Mouse (Mus musculus): ENCODE data around the gene Gm20388. TPM values are rescaled to one million over a fixed set of nuclear protein-coding genes. Genes with fewer than 3 reads are reported as not detected.

Gm20388 gene
- polyA plus RNA-seq, 1 experiment from 2014 or later: 47.1 TPM

DNA sequence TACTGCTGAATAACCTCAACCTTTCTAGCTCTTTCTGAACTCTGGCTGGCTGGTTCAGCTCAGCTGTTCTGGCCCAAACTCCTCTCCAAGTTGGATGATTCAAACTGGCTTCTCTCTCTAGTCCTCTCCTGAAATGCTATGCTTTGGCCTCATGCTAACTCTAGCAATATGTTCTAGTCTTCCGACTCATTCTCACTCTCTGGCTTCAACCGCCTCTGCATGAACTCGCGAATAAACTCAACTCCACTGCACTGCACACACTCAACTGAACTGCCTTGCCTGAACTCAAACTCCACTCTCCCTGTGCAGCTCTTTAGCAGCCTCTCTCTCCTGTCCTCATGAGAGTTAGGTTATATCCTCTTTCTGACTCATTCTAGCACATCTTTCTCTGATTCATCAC, 3976.5 kb downstream of the Gm20388 start:
- Histone ChIP-seq H3K36me3 (ENCODE audit: inconsistent target) (no peaks in the 10 kb centered on the region), H3K79me2 (ENCODE audit: inconsistent target) (no peaks in the 10 kb centered on the region), H3K27ac (peak overlapping the region; percentile 99), H3K4me3 (ENCODE audit: inconsistent target) (no peak overlapping the region)
- 94% methylated on average over 4 of the region's 4 CpGs for WGBS (ENCODE audit: missing documents)

DNA sequence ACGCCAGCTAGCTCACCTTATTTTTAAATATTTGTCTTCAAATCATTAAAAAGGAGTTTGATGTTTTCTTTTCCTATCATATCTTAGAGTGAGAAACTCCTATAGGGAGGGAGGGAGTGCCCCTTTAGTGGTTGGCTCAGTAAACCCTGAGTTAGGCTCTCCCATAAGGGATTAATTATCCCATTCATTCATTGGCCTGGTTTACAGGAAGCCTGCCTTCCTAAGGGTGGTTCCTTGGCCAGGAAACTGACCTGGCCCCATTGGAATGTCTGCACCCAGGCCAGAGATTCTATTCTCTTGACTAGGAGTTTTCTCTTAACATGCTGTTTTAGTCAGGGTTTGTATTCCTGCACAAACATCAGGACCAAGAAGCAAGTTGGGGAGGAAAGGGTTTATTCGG, 3977.3 kb downstream of the Gm20388 start:
- Histone ChIP-seq H3K79me2 (ENCODE audit: inconsistent target) (no peaks in the 10 kb centered on the region), H3K27ac (peak overlapping the region; percentile 99; the same call in 1 of the 2 replicates), H3K4me3 (ENCODE audit: inconsistent target) (no peak overlapping the region), H3K36me3 (ENCODE audit: inconsistent target) (no peaks in the 10 kb centered on the region)
- 79% methylated on average over 2 of the region's 2 CpGs for WGBS (ENCODE audit: missing documents)

DNA sequence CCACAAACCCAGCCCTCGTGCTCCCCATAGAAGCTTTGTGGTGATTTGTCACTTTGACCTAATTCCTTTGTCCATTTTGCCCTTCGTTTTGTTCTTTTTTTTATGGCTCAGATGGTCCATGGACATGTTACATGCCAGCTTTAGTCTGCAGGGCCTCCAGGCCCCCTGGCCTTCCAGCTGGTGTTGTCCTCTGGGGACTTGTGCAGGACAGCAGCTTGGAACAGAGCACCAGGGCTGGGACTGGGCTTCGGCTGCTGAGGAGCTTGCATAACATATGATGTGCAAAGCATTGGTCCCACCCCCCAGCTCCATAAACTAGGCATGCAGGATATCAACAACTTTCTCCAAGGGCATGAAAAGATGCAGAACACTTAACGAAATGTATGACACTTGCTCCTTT, 3979.2 kb downstream of the Gm20388 start:
- Histone ChIP-seq H3K36me3 (ENCODE audit: inconsistent target) (no peaks in the 10 kb centered on the region), H3K79me2 (ENCODE audit: inconsistent target) (no peaks in the 10 kb centered on the region), H3K4me3 (ENCODE audit: inconsistent target) (no peak overlapping the region), H3K27ac (no peak overlapping the region)
- WGBS (ENCODE audit: missing documents): 77% methylated on average over 4 of the region's 4 CpGs

DNA sequence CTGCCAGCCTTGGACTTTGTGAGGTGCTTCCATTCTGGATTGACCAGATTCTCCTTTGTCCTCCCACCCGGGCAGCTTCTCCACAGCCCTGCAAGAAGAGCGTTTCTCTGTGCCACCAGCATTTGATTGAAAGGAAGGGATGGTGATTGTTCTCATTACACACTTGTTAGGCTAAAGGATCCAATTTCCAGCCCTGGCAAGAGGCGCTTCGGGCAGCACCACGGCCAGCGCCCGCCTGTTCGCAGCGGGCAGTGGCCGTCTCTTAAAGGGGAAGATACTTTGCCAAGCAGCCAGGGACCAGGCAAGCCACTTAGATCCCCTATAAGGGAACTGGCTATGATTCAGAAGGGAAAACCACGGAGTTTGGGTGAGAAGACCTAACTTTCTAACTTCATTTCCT, 3980.6 kb downstream of the Gm20388 start:
- Histone ChIP-seq H3K79me2 (ENCODE audit: inconsistent target) (no peaks in the 10 kb centered on the region), H3K4me3 (ENCODE audit: inconsistent target) (no peak overlapping the region), H3K27ac (no peak overlapping the region), H3K36me3 (ENCODE audit: inconsistent target) (no peaks in the 10 kb centered on the region)
- 2% methylated on average over 11 of the region's 11 CpGs for WGBS (ENCODE audit: missing documents)

DNA sequence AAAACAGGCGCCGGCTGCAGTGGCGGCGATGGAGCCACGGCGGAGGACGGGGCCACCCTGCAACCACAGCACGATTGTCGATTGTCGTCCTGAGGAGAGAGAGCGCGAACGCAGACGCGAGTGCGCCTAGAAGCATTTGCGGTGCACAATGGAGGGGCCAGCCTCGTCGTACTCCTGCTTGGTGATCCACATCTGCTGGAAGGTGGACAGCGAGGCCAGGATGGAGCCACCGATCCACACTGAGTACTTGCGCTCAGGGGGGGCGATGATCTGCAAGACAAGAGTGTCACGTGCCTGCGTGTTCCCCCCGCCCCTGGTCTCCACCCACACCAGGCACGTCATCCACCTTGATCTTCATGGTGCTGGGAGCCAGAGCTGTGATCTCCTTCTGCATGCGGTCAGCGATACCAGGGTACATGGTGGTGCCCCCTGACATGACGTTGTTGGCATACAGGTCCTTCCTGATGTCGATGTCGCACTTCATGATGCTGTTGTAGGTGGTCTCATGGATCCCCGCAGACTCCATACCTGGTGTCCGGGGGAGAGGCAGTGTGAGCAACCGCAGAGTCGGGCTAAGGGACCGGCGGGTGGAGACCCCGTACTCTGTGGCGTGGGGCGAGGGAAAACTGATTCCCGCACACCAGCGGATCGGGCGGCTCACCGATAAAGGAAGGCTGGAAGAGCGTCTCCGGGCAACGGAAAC, 3981.4 kb downstream of the Gm20388 start:
- WGBS (ENCODE audit: missing documents): 9% methylated on average over 49 of the region's 49 CpGs
- Histone ChIP-seq H3K4me3 (ENCODE audit: inconsistent target) (no peak overlapping the region), H3K36me3 (ENCODE audit: inconsistent target) (no peaks in the 10 kb centered on the region), H3K79me2 (ENCODE audit: inconsistent target) (no peaks in the 10 kb centered on the region), H3K27ac (no peak overlapping the region)

DNA sequence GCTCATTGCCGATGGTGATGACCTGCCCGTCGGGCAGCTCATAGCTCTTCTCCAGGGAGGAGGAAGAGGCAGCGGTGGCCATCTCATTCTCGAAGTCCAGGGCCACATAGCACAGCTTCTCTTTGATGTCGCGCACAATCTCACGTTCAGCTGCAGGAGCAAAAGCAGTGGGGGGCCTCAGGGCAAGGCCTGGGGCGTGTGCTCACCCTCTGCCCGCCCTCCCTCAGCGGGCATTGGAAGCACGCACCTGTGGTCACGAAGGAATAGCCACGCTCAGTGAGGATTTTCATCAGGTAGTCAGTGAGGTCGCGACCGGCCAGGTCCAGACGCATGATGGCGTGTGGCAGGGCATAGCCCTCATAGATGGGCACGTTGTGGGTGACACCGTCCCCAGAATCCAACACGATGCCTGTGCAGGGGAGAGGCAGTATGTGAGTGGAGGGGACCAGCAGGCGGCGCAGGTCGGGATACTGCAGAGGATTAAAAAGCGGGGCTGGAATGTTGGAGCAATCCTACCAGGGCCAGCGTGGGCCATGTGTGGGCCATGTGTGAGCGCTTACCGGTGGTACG, 3982.0 kb downstream of the Gm20388 start:
- no peaks in the 10 kb centered on the region for H3K79me2 ChIP-seq (ENCODE audit: inconsistent target)
- H3K27ac ChIP-seq: no peak overlapping the region
- WGBS (ENCODE audit: missing documents): 28% methylated on average over 29 of the region's 30 CpGs
- no peak overlapping the region for H3K4me3 ChIP-seq (ENCODE audit: inconsistent target)
- H3K36me3 ChIP-seq (ENCODE audit: inconsistent target): no peaks in the 10 kb centered on the region

DNA sequence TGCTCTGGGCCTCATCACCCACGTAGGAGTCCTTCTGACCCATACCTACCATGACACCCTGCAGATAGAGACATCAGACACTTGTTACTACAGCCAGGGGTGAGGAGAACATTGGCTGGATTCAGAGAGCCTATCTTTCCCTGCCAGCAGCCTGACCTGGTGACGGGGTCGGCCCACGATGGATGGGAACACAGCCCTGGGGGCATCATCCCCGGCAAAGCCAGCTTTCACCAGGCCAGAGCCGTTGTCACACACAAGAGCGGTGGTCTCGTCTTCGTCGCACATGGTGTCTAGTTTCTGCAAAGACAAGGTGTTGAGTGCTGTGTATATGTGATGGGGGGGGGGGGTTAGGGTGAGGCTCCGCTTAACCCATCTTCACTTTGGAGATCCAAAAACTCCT, 3982.8 kb downstream of the Gm20388 start:
- H3K27ac ChIP-seq: no peak overlapping the region
- no peaks in the 10 kb centered on the region for H3K79me2 ChIP-seq (ENCODE audit: inconsistent target)
- H3K4me3 ChIP-seq (ENCODE audit: inconsistent target): no peak overlapping the region
- no peaks in the 10 kb centered on the region for H3K36me3 ChIP-seq (ENCODE audit: inconsistent target)
- 87% methylated on average over 7 of the region's 11 CpGs for WGBS (ENCODE audit: missing documents)

DNA sequence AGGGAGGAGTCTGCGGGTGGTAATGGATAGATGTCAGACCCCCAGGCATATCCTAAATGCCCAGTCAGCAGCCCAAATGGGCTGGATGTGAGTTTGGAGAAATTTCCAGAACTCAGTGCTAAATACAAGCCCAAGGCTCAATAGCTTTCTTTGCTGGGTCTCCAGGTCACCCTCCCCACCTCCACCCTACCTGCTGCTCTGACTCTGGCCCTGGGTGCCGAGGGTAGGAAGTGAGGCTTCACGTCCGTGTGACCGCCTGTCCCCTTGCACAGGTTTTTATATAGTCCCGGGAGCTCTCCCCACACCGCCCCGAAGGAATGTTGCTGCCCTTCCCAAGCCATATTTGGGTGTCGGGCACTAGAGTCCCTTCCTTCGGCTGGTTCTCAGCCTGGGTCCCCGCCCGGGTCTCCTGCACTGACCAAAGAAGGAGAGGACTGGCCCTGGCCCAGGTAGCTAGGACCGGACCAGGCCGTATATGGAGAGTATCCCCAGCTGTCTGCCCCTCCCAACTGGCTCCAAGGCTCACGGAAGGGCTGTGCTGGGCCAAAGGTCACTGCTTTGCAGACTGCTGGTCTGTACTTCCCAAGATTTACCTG, 3984.0 kb downstream of the Gm20388 start, which contains the start of gene Acta1:
Gene Acta1 (minus strand): TSS at position 250 of the 596 bp plus-strand sequence.
- WGBS (ENCODE audit: missing documents): 36% methylated on average over 14 of the region's 15 CpGs
- Histone ChIP-seq H3K36me3 (ENCODE audit: inconsistent target) (no peaks in the 10 kb centered on the region), H3K27ac (no peak within 1 kb of the TSS), H3K79me2 (ENCODE audit: inconsistent target) (no peaks in the 10 kb centered on the region), H3K4me3 (ENCODE audit: inconsistent target) (no peak within 1 kb of the TSS)

DNA sequence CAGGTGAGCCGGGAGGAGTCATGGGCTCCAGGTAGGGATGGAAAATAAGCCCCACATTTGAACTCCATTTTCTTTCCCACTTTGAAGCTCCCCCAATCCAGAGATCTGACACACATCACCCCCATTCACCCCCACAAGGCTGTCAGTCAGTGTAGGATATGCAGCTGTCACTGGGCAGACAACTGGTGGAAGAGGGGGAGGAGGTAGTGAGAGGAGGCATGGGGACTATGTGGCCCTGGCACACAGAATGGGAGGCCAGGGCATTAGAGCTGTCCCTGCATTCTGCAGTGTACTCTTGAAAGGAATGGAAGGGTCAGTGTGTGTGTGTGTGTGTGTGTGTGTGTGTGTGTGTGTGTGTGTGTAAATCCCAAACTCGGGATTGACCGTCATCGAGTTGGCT, 3984.6 kb downstream of the Gm20388 start:
- WGBS (ENCODE audit: missing documents): 88% methylated on average over 4 of the region's 4 CpGs
- Histone ChIP-seq H3K4me3 (ENCODE audit: inconsistent target) (no peak overlapping the region), H3K79me2 (ENCODE audit: inconsistent target) (no peaks in the 10 kb centered on the region), H3K36me3 (ENCODE audit: inconsistent target) (no peaks in the 10 kb centered on the region), H3K27ac (no peak overlapping the region)

DNA sequence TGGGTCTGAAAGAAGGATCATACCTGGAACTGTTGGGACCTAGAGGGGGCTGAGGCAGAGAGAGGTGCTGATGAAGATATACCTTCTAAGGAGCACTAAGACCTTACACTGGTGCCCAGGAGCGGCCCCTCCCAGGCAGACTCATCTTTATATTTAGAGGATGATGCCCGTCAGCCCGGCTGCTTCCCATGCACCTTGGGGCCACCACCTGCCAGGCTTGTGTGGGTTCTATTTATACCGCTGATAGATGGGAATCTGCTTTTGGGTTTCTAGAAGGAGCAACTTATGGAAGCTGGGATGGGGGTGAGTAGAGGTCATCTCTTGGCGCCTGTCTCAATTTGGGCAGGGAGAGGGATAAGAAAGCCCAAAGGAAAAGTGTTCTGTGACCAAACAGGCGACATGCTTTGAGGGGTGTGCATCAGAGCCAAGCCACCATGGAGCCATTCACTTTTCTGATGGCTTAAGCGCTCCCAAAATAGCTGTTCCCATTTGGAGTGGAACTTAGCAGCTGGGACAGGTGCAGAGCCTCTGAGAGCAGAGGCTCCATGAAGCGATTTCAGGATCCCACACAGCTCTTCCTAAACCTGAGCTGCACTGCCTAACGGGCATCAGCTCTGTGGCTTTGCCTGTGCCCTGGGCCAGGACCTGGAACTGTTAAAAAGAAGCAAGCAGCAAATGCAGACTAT, 3985.2 kb downstream of the Gm20388 start:
- no peaks in the 10 kb centered on the region for H3K79me2 ChIP-seq (ENCODE audit: inconsistent target)
- WGBS (ENCODE audit: missing documents): 70% methylated on average over 9 of the region's 9 CpGs
- H3K4me3 ChIP-seq (ENCODE audit: inconsistent target): no peak overlapping the region
- H3K27ac ChIP-seq: no peak overlapping the region
- no peaks in the 10 kb centered on the region for H3K36me3 ChIP-seq (ENCODE audit: inconsistent target)

DNA sequence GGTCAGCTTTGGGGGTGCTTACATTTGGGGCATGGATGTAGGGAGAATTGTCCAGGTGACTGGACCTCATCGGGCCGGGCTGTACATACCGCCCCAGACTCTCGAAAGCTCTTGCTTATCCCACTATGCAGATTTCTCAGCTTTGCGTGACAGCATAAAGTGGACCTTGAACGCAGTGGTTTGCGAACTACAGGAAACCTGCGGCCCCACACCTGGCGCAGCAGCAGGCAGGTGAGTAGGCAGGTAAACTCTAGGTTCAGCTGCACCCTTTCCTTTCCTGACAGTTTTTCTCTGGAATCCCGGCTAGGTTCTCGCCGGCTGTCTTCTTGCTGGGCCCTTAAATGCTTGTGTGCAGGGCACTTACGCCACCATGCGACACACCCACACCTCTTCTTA, 3985.7 kb downstream of the Gm20388 start:
- no peaks in the 10 kb centered on the region for H3K36me3 ChIP-seq (ENCODE audit: inconsistent target)
- H3K4me3 ChIP-seq (ENCODE audit: inconsistent target): no peak overlapping the region
- H3K79me2 ChIP-seq (ENCODE audit: inconsistent target): no peaks in the 10 kb centered on the region
- WGBS (ENCODE audit: missing documents): 70% methylated on average over 14 of the region's 14 CpGs
- no peak overlapping the region for H3K27ac ChIP-seq

DNA sequence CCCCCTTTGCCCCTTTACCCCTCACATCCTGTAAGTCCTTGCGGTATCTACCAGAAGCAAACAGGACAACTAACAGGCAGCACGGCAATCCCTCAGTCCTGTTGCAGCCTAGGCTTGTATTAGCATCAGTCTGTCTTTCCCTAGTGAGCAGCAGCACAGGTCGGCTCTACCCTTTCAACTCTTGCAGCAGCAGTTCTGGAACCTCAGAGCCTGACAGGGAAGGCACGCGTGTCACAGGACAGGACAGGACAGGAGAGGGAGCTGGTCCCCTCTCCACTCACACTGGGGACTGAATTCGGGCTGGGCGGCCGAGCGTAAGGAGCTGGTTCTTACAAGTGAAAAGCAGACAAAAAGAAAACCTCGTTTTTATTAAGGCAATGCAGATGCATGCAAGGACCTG, 3986.1 kb downstream of the Gm20388 start:
- WGBS (ENCODE audit: missing documents): 69% methylated on average over 9 of the region's 10 CpGs
- Histone ChIP-seq H3K79me2 (ENCODE audit: inconsistent target) (no peaks in the 10 kb centered on the region), H3K4me3 (ENCODE audit: inconsistent target) (no peak overlapping the region), H3K27ac (no peak overlapping the region), H3K36me3 (ENCODE audit: inconsistent target) (peaks cover 3% of the 10 kb centered on the region; the same call in 1 of the 2 replicates)

DNA sequence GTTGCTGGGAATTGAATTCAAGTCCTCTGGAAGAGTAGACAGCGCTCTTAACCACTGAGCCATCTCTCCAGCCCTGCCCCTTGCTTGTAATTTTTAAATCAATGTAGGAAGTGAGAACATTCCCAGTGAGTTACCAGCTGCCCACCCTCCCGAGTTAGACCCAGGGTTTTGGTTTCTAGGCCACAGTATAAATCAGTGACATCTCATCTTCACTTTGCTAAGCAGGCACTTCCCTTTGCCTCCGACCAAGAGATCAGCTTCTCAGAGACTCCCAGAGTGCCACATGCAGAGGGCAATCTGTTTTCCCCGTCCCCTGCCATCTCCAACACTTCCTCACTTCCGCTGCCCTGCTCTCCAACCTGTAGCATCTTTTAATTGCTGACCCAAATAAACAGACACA, 3987.9 kb downstream of the Gm20388 start:
- Histone ChIP-seq H3K36me3 (ENCODE audit: inconsistent target) (peaks cover 12% of the 10 kb centered on the region; the same call in 1 of the 2 replicates), H3K79me2 (ENCODE audit: inconsistent target) (no peaks in the 10 kb centered on the region), H3K4me3 (ENCODE audit: inconsistent target) (no peak overlapping the region), H3K27ac (no peak overlapping the region)
- WGBS (ENCODE audit: missing documents): 90% methylated on average over 5 of the region's 5 CpGs

DNA sequence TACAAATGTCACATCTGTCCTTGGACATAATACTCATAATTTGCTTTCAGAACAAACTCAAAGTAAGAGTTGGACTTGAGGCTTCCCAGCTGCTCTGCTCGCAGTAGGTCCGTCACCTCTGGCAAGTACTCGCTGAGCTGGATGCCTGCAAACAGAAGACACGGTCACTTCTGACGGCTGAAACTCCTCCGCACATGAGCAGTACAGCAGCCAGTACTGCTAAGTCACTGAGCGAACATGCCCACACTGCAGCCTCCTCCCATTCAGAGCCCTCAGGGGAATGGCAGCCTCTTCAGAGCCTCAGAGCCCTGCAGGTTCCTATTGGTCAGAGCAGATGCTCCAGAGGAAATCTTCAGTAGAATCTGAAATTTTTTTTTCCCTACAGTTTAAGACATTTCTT, 3988.7 kb downstream of the Gm20388 start:
- Histone ChIP-seq H3K4me3 (ENCODE audit: inconsistent target) (no peak overlapping the region), H3K79me2 (ENCODE audit: inconsistent target) (no peaks in the 10 kb centered on the region), H3K36me3 (ENCODE audit: inconsistent target) (peaks cover 20% of the 10 kb centered on the region; the same call in 1 of the 2 replicates), H3K27ac (no peak overlapping the region)
- 95% methylated on average over 7 of the region's 7 CpGs for WGBS (ENCODE audit: missing documents)

DNA sequence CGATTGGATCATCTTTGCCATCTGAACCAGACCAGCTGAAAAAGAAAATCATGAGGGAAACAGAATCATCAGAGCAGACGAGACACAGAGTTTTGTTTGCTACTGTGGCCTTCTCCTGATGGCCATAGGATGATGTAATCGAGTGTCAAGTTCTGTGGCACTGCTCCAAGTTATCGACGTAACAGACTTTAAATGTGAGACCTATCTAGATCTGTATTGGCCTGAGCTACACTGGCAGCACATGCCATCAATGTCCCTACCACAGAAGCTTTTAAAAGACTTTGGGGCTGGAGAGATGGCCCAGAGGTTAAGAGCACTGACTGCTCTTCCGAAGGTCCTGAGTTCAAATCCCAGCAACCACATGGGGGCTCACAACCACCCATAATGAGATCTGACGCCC, 3992.0 kb downstream of the Gm20388 start:
- H3K79me2 ChIP-seq (ENCODE audit: inconsistent target): no peaks in the 10 kb centered on the region
- H3K4me3 ChIP-seq (ENCODE audit: inconsistent target): no peak overlapping the region
- H3K36me3 ChIP-seq (ENCODE audit: inconsistent target): peaks cover 30% of the 10 kb centered on the region; the same call in 1 of the 2 replicates
- no peak overlapping the region for H3K27ac ChIP-seq
- WGBS (ENCODE audit: missing documents): 95% methylated on average over 7 of the region's 7 CpGs

Data from macrophage (primary cell).